Mouse (Mus musculus) MN1 (cell line): Measurements from ENCODE around the gene Meioc.
"Not testable (repeated sequence)": the region's sequence is repeated elsewhere in the genome, so short reads cannot be mapped to it uniquely, and the experiment has no call there.

Source experiments
- DNase-seq: peaks from one replicate; pipeline ENCODE4 v3.0.0-alpha.2; 2016; ENCODE audit warnings: low spot score

The Meioc gene

GRCm38 (mm10) chr11:102665637-102666435, 2.3 kb downstream of the Meioc start:
- no peak for DNase-seq

- DNase-seq = peak; percentile 73
These were observed 26.6 kb downstream of the Meioc start for GRCm38 (mm10) chr11:102690162-102690561.

- no peak for DNase-seq
These were observed 31.8 kb downstream of the Meioc start for GRCm38 (mm10) chr11:102695289-102695688.

GRCm38 (mm10) chr11:102697338-102698017, 34.0 kb downstream of the Meioc start, which contains the start of gene Ccdc43:
Gene Ccdc43, minus strand, starts transcription at chr11:102697782.
- DNase-seq = peak; percentile 87

GRCm38 (mm10) chr11:102698018-102698476, 34.5 kb downstream of the Meioc start:
- no peak for DNase-seq

GRCm38 (mm10) chr11:102702206-102702605, 38.7 kb downstream of the Meioc start:
- DNase-seq = not testable (repeated sequence)

- no peak for DNase-seq
These were observed 48.9 kb downstream of the Meioc start for GRCm38 (mm10) chr11:102712411-102712810.

- DNase-seq = not testable (repeated sequence)
These were observed 51.1 kb downstream of the Meioc start for GRCm38 (mm10) chr11:102714578-102714977.

- DNase-seq = no peak
These were observed 52.6 kb downstream of the Meioc start for GRCm38 (mm10) chr11:102716135-102716534.

GRCm38 (mm10) chr11:102725574-102725973, 62.1 kb downstream of the Meioc start:
- DNase-seq = no peak

- peak; percentile 35 for DNase-seq
These were observed 65.1 kb downstream of the Meioc start for GRCm38 (mm10) chr11:102728614-102729013.

- no peak for DNase-seq
These were observed 66.3 kb downstream of the Meioc start for GRCm38 (mm10) chr11:102729835-102730234.

- no peak for DNase-seq
These were observed 67.8 kb downstream of the Meioc start for GRCm38 (mm10) chr11:102731366-102731765.
